Mouse (Mus musculus): ENCODE measurements at regions not wholly inside any gene's neighbourhood (a gene's known extent, or its start where the extent isn't known, plus 50 kb on each side); places are given as distances from the start of the nearest gene placed in this dataset.

GRCm38 (mm10) chr4:81005507-81006328 lies 95.3 kb downstream of the Lurap1l start:
- DNase-seq = no peak

GRCm38 (mm10) chr4:81006546-81006945 lies 96.1 kb downstream of the Lurap1l start:
- no peak for DNase-seq

- DNase-seq = no peak
Measured at GRCm38 (mm10) chr4:81021850-81022249, 111.4 kb downstream of the Lurap1l start.

GRCm38 (mm10) chr4:81023436-81023983 lies 113.1 kb downstream of the Lurap1l start:
- no peak for DNase-seq

GRCm38 (mm10) chr4:81027558-81027957 lies 117.1 kb downstream of the Lurap1l start:
- DNase-seq = no peak

GRCm38 (mm10) chr4:81030671-81031070 lies 120.2 kb downstream of the Lurap1l start:
- DNase-seq = no peak

DNA sequence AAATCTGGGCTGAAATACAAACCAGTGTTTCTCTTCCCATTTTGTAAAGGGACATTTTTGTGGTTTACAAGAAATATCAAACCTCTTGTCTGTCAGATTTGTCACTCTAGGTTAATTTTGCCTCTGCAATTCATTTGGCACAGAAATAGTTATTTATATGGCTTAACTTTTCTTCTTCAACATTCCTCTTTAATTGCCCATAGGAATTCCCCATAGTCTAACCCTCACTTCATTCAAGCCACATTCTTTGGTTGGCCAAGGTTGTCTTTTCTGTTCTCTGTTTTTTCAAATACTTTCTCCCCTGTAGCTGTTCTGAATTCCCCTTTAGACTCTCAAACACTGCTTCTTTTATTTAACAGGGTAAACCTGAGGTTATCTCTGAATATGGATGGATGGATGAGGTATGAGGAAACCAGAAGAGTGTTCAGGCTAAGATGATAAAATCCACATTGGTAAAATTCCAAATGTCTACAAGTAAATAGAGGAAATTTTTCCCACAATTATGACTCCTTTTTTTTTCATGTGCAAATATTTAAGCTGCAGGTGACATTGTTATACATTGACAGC lies 127.0 kb downstream of the Lurap1l start:
- DNase-seq = no peak

DNA sequence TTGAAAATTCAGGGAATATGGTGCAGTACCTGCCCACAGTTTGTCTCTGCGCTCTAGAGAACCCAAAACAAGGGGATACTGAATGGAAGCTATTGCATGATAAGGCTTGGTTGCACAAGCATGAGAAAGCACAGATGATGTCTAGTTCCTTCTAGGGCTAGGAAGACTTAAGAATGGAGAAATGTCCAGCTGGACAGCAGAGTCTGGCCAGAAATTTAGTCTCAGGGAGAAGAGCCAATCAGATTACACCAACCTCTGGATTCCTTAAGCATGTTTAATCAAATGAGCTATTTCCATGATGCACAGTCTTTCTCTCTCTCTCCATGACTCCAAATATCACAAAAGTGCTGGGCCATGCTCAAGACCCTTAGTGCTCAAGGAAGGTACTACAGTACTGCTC lies 147.8 kb downstream of the Lurap1l start:
- no peak for DNase-seq

DNA sequence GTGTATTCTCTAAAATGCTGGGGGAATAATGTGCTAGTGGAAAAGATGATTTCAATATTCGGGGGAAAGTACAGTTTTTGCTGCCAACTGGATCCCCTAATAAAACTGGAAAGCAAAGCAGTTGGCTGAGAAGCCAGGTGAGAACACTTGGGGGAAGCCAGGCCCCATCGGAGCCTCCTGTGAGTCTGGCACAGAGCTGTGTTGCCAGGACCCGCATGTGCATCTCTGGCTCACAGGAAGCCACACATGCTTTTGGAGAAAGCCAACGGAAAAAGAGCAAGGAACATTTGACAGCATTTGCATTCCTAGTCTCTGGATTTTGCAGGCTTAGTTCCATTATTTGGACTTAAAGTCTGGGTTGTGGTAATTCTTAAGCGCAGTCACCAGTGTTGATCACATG lies 148.4 kb downstream of the Lurap1l start:
- no peak for DNase-seq

DNA sequence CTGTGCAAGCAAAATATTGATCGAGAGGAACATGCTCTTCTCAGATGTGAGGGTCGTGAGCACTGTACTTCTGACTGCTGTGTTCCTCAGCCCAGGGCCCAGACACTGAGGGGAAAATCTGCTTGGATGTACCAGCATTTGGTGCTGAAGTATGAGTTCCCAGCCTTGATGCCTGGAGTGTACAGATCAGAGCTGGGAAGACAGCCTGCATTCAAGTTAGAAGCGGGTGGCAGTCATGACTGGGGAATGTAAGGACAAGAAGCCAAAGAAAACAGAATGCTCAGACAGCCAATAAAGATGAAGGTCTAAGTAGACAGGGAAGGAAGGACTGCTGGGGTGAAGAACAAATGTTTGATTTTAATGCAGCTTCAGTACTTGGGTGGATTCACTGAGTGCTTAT lies 148.9 kb downstream of the Lurap1l start:
- no peak for DNase-seq

DNA sequence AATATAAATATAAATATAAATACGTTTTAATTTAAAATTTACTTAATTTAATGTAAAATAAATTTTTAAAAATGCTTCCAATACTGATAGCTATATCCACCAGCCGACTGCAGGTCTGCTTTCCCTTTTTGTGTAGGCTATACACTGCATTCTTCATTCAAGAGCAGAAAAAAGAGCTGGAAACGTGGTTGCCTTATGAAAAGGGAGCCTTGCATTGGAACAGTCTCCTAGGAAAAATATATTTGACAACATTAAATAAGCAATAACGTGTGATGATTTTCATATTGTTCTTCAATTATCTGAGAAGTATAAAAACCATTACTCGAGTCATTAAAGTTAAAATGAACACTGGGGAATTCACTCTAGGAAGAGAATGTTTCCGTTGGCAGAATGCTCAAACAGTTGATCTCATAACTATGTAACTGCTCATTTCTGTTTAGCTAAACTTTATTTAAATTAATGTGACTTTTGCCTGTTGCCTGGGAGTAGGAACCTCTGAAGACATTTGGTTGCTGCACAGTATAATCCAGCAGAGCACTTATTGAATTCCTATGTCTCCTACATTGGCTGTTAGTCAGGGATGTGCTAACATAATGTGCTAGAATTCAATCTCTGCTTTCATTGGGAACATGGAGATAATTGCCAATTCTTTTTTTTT lies 172.0 kb downstream of the Lurap1l start:
- DNase-seq = no peak

DNA sequence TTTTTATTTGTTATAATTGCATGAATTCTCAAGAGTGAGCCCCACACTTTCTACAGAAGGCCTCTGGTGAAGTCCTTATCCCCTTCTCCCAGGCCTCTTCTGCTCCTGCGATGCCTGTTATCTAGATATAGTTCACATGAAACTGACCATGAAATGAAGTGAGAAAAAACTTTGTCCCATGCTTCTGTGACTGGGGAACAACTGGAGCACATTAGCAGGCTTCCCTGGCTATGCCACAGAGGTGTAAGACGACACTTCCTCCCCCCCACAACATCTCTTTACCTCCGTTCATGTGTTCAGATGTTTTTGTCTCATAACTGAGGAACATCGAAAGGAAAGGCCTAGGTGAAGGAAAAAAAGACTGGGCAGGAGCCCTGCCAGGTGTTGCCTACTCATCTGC lies 174.7 kb downstream of the Lurap1l start:
- no peak for DNase-seq

- DNase-seq = no peak
Measured at GRCm38 (mm10) chr4:81096581-81096980, 186.1 kb downstream of the Lurap1l start.

DNA sequence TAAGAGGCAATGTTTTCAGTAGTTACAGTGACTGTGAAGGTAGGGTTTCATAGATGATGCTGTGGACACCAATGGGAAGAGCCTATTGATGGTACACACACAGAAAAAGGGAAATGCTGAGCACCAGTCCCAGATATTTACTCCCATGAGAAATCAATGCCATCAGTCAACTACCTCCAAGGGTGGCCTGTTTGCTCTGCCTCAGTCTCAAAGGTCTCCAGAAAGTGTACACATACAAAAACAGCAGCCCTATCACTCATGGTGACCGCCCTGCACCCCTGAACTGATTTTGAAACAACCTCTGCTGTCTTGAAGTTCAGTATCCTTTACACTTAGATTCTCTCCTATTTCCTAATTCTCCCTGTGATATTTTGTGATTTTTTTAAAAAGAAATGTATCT lies 187.2 kb downstream of the Lurap1l start:
- DNase-seq = no peak

- no peak for DNase-seq
Measured at GRCm38 (mm10) chr4:81101049-81101448, 190.6 kb downstream of the Lurap1l start.

DNA sequence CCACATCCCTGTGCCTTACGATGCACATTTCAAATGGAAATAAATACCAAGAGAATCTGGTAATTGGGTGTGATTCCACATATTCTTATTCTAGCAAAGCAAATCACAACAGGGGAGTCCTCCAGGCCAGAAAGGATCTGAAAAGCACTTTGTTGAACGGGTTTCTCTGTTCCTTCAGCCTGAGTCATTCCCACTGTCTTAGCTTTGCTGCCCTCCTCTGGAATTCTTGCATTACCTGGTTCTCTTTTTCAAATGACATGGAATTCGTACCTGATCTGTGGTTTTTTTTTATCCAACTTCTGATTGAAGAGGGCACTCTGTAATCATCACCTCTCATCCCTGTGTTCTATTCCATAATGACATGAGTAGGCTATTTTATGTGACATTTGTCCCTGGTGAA lies 200.9 kb downstream of the Lurap1l start:
- DNase-seq = no peak

DNA sequence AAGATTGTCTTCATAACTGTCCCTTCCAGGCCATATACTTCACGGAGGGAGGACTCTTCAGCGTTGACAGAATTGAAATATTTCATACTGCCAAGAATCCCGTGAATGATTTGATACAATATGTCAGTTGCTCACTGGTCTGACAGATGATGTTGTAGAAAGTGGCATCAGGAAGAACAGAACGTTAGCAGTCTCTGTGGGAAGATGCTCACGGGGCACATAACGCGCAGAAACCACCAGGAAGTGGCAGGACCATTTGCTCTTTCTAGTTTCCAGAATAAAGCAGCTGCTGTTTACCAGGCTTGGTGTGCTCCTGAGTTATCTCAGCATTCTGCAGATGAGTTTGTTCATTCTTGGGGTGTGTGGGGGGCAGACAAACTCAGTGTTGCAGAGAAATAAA lies 206.0 kb downstream of the Lurap1l start:
- DNase-seq = no peak

DNA sequence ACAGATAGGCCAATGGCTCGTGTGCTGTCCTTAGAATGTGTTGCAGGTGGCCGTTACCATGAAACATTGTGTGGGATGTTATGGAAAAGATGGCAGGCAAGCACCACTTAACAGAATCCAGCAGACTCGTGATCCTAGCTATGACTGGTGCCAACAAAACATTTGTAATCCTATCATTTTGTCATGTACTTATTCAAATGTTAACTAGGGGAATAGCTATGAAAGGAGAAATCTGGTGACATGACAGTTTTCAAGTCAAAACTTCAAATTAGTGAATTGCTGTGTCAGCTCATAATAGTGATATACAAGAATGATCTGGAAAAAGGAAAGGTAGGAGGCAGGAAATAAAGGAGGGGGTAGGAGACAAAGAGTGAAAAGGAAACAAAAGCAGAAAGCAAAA lies 213.7 kb downstream of the Lurap1l start:
- DNase-seq = no peak

GRCm38 (mm10) chr4:81129874-81130273 lies 219.4 kb downstream of the Lurap1l start:
- no peak for DNase-seq

- no peak for DNase-seq
Measured at GRCm38 (mm10) chr4:81173111-81173510, 262.7 kb downstream of the Lurap1l start.

DNA sequence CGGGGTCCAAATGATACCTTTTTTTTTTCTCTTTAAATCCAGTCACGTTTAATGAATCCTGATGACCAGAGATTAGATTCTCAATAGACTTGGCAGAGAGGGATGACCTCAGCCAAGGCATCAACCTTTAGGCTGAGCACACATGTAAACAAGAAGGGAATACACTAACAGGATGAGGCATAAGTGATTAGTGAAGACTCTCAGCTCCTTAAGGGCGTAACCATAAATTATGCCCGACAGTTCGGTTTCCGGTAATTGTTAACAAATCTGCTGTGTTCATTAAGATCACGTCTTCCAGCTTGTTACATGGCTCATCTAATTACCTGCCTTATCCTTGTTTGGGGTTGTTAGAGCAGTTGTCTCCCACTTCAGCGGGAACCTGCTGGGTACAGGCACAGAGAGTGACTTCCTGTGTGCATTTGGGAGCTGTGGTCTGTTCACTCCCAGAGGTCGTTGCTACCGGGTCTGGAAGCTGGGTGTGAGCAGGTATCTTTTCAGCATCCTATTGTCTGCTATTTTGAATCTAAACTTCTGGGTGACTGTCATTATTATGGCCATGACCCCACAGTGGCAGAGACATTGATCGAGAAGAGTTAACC lies 265.1 kb downstream of the Mpdz start:
- no peak for DNase-seq

- no peak for DNase-seq
Measured at GRCm38 (mm10) chr4:81178047-81178781, 264.4 kb downstream of the Mpdz start.

GRCm38 (mm10) chr4:81178782-81179135 lies 263.9 kb downstream of the Mpdz start:
- peak; percentile 10 for DNase-seq
